Mouse (Mus musculus) myocyte (in vitro differentiated cells): ENCODE data around the gene Olfr460. TPM values are rescaled to one million over a fixed set of nuclear protein-coding genes. Genes with fewer than 3 reads are reported as not detected.

ENCODE experiments used
- H3K27me3 ChIP-seq: one replicate; pipeline ENCODE4 v1.6.1; 2011; ENCODE audit not compliant: control insufficient read depth, insufficient read depth, insufficient read length
- H3K36me3 ChIP-seq: one replicate; pipeline ENCODE4 v1.6.1; 2011; ENCODE audit not compliant: control insufficient read depth, insufficient read depth
- H3K4me2 ChIP-seq: one replicate; pipeline ENCODE4 v1.6.1; 2011; ENCODE audit warnings: low read depth, control low read depth
- H3K4me3 ChIP-seq: one replicate; pipeline ENCODE4 v1.5.1; 2011; ENCODE audit warnings: mild to moderate bottlenecking, control low read depth, moderate library complexity
- H3K79me2 ChIP-seq: one replicate; pipeline ENCODE4 v1.6.1; 2011; ENCODE audit not compliant: control insufficient read depth, insufficient read depth
- H3ac ChIP-seq: one replicate; pipeline ENCODE4 v1.6.1; 2011; ENCODE audit not compliant: control insufficient read depth, insufficient read length
- CEBPB ChIP-seq: IDR thresholded peaks from 2 replicates; pipeline ENCODE4 v1.6.1; 2011; ENCODE audit warnings: mild to moderate bottlenecking, moderate library complexity; ENCODE audit not compliant: poor library complexity, insufficient read depth, severe bottlenecking
- E2F4 ChIP-seq: IDR thresholded peaks from one replicate; pipeline ENCODE4 v1.6.1; 2011; ENCODE audit warnings: mild to moderate bottlenecking, control low read depth, moderate library complexity; ENCODE audit not compliant: insufficient read depth
- MAX ChIP-seq: IDR thresholded peaks from one replicate; pipeline ENCODE4 v1.6.1; 2011; ENCODE audit warnings: low read depth, mild to moderate bottlenecking, control low read depth
- MYOD1 ChIP-seq, 3 experiments: IDR thresholded peaks; one replicate each; pipeline ENCODE4 v1.6.1; 2011; ENCODE audit warnings: control low read depth in 2 of 3, low read depth in 2 of 3, mild to moderate bottlenecking in 2 of 3, moderate library complexity in 1 of 3; ENCODE audit not compliant: insufficient read length in 2 of 3, control insufficient read depth in 1 of 3
- MYOG ChIP-seq, 3 experiments: IDR thresholded peaks; one replicate each; pipeline ENCODE4 v1.6.1; 2011; ENCODE audit warnings: control low read depth in 2 of 3, low read depth in 2 of 3, mild to moderate bottlenecking in 2 of 3; ENCODE audit not compliant: insufficient read length in 2 of 3, control insufficient read depth in 1 of 3, insufficient read depth in 1 of 3
- POLR2A ChIP-seq: IDR thresholded peaks from one replicate; pipeline ENCODE4 v1.6.1; 2011; ENCODE audit warnings: low read depth, mild to moderate bottlenecking, control low read depth, moderate library complexity; ENCODE audit not compliant: insufficient read length
- POLR2AphosphoS2 ChIP-seq: IDR thresholded peaks from one replicate; pipeline ENCODE4 v1.6.1; 2011; ENCODE audit warnings: low read depth, control low read depth; ENCODE audit not compliant: insufficient read length
- REST ChIP-seq: IDR thresholded peaks from one replicate; pipeline ENCODE4 v1.6.1; 2011; ENCODE audit warnings: mild to moderate bottlenecking, control low read depth, moderate library complexity; ENCODE audit not compliant: insufficient read depth, insufficient read length
- SRF ChIP-seq: IDR thresholded peaks from one replicate; pipeline ENCODE4 v1.6.1; 2011; ENCODE audit warnings: low read depth; ENCODE audit not compliant: control insufficient read depth, insufficient read length
- TCF12 ChIP-seq: IDR thresholded peaks from one replicate; pipeline ENCODE4 v1.6.1; 2011; ENCODE audit warnings: mild to moderate bottlenecking, control low read depth; ENCODE audit not compliant: poor library complexity, insufficient read depth, severe bottlenecking
- TCF3 ChIP-seq: IDR thresholded peaks from one replicate; pipeline ENCODE4 v1.6.1; 2011; ENCODE audit warnings: low read depth, control low read depth; ENCODE audit not compliant: insufficient read length
- USF1 ChIP-seq: IDR thresholded peaks from one replicate; pipeline ENCODE4 v1.6.1; 2011; ENCODE audit warnings: low read depth, mild to moderate bottlenecking, control low read depth, moderate library complexity
- polyA plus RNA-seq: library from polyadenylated mRNA; unstranded; fragments of >200 nt; fragmentation: generic; extraction: Trizol; gene quantifications from one replicate; pipeline ENCODE4 v1.2.1, GENCODE M21; 2012; ENCODE audit warnings: missing spikeins

The Olfr460 gene
- not detected for polyA plus RNA-seq

DNA sequence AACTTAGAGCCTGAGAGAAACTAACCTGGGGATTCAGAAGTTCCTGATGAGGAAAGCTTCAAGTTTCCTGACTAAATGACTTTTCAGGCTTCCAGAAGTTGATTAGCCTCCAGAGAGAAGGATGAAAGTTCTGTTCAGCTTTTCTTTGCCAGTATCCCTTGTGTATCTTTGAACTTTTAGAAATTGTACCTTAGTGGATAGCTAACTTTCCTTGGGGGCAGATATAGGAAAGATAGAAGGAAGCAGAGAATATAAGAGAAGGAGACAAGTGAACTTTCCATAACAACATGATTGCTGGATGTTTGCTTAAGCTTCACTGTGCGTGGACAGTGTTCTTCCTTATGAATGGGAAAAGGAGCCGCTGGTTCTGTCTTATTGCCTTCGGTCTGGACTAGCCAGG, at the start of gene Olfr460:
Gene Olfr460, plus strand, starts transcription at position 301 of the 400 bp plus-strand sequence.
- Histone ChIP-seq H3K4me3 (no peak within 1 kb of the TSS), H3K79me2 (no peaks in the 10 kb centered on the region), H3K27me3 (no peaks in the 10 kb centered on the region), H3K4me2 (no peak within 1 kb of the TSS), H3K36me3 (no peaks in the 10 kb centered on the region), H3ac (no peak within 1 kb of the TSS)
- TF ChIP-seq MAX = no peak
- TF ChIP-seq CEBPB = no peak
- TF ChIP-seq E2F4 = no peak
- no peak for TF ChIP-seq TCF3
- no peak for TF ChIP-seq MYOD1 (IDR thresholded peaks at IDR 0.05; ENCODE audit: control insufficient read depth in 1 of 3, insufficient read length in 2 of 3, low read depth in 2 of 3)
- no peak for TF ChIP-seq TCF12
- no peak for TF ChIP-seq POLR2A
- no peak for TF ChIP-seq POLR2AphosphoS2
- no peak for TF ChIP-seq REST
- no peak for TF ChIP-seq MYOG (IDR thresholded peaks at IDR 0.05; ENCODE audit: control insufficient read depth in 1 of 3, insufficient read depth in 1 of 3, insufficient read length in 2 of 3, low read depth in 2 of 3)

- Histone ChIP-seq H3K79me2 (no peaks in the 10 kb centered on the region), H3ac (no peak overlapping the region), H3K4me2 (no peak overlapping the region), H3K36me3 (no peaks in the 10 kb centered on the region), H3K4me3 (no peak overlapping the region), H3K27me3 (no peaks in the 10 kb centered on the region)
- TF ChIP-seq CEBPB (no peak), E2F4 (no peak), REST (no peak), POLR2A (no peak), SRF (no peak), MYOD1 (IDR thresholded peaks at IDR 0.05; ENCODE audit: control insufficient read depth in 1 of 3, insufficient read length in 2 of 3, low read depth in 2 of 3) (no peak), MYOG (IDR thresholded peaks at IDR 0.05; ENCODE audit: control insufficient read depth in 1 of 3, insufficient read depth in 1 of 3, insufficient read length in 2 of 3, low read depth in 2 of 3) (no peak), POLR2AphosphoS2 (no peak), MAX (no peak), TCF3 (no peak), USF1 (no peak), TCF12 (no peak)
Measured at GRCm38 (mm10) chr6:40544690-40545089, 24.6 kb upstream of the Olfr460 start.

DNA sequence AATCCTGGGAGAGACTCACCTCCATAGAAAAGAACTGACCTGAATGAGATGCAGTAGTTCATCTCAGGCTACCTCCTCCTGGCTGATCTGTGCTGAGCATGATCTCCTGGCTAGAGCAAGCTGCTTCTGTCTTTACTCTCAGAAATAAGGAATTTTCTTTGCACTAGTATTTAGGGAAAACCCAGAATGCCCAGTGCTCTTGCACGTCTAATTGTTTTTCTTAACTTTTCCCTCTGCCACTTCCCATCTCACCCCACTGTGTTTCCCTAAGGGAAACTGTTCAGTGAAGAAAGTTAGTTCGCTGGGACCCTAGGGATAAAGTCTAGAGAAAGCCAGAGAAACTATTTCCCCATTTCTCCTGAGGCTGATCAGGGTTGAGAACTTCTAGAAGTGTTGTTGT, 14.3 kb upstream of the Olfr460 start, which contains the start of gene Olfr461:
Gene Olfr461, minus strand, starts transcription at position 101 of the 400 bp plus-strand sequence.
- Histone ChIP-seq H3ac (no peak within 1 kb of the TSS), H3K4me2 (no peak within 1 kb of the TSS), H3K27me3 (no peaks in the 10 kb centered on the region), H3K36me3 (no peaks in the 10 kb centered on the region), H3K79me2 (no peaks in the 10 kb centered on the region), H3K4me3 (no peak within 1 kb of the TSS)
- TF ChIP-seq E2F4 (no peak), MYOG (IDR thresholded peaks at IDR 0.05; ENCODE audit: control insufficient read depth in 1 of 3, insufficient read depth in 1 of 3, insufficient read length in 2 of 3, low read depth in 2 of 3) (no peak), USF1 (no peak), CEBPB (no peak), SRF (no peak), MYOD1 (IDR thresholded peaks at IDR 0.05; ENCODE audit: control insufficient read depth in 1 of 3, insufficient read length in 2 of 3, low read depth in 2 of 3) (no peak), POLR2AphosphoS2 (no peak), TCF12 (no peak), POLR2A (no peak), MAX (no peak)

DNA sequence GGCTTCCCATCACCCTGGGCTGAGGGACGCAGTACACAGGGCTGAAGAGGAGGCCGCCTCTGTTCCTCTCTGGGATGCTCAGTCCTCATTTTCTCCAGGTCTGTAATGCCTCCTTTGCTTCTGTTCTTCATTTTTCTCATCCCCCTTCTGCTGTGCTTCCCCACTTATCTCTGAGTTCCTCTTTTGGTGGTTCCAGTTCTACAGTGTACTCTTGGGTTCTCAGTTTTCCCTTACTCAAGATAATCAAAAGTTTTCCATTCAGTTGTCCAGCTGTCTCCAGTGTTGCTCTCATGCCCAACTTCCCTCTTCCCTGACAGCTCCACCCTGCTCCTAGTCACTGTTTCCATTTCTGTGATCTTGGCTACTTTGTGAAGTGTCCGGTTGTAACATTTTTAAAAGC, 4.3 kb downstream of the Olfr460 start:
- H3K27me3 ChIP-seq = no peaks in the 10 kb centered on the region
- no peak overlapping the region for H3ac ChIP-seq
- TF ChIP-seq MAX (no peak), E2F4 (no peak), POLR2A (no peak), TCF12 (no peak), MYOG (IDR thresholded peaks at IDR 0.05; ENCODE audit: control insufficient read depth in 1 of 3, insufficient read depth in 1 of 3, insufficient read length in 2 of 3, low read depth in 2 of 3) (no peak)
- no peaks in the 10 kb centered on the region for H3K79me2 ChIP-seq
- no peak overlapping the region for H3K4me3 ChIP-seq
- H3K36me3 ChIP-seq = no peaks in the 10 kb centered on the region
- H3K4me2 ChIP-seq = no peak overlapping the region

- H3ac ChIP-seq = no peak overlapping the region
- no peaks in the 10 kb centered on the region for H3K36me3 ChIP-seq
- TF ChIP-seq POLR2AphosphoS2 = no peak
- no peak for TF ChIP-seq TCF12
- no peak for TF ChIP-seq USF1
- no peaks in the 10 kb centered on the region for H3K27me3 ChIP-seq
- no peak overlapping the region for H3K4me2 ChIP-seq
- no peak overlapping the region for H3K4me3 ChIP-seq
- no peaks in the 10 kb centered on the region for H3K79me2 ChIP-seq
Measured at GRCm38 (mm10) chr6:40576305-40576704, 7.0 kb downstream of the Olfr460 start.
